Mouse (Mus musculus): ENCODE data around the gene Tmem201. TPM values are rescaled to one million over a fixed set of nuclear protein-coding genes. Genes with fewer than 3 reads are reported as not detected.

Tmem201 gene
- polyA plus RNA-seq, 1 experiment from 2014 or later, result 27.9 TPM

DNA sequence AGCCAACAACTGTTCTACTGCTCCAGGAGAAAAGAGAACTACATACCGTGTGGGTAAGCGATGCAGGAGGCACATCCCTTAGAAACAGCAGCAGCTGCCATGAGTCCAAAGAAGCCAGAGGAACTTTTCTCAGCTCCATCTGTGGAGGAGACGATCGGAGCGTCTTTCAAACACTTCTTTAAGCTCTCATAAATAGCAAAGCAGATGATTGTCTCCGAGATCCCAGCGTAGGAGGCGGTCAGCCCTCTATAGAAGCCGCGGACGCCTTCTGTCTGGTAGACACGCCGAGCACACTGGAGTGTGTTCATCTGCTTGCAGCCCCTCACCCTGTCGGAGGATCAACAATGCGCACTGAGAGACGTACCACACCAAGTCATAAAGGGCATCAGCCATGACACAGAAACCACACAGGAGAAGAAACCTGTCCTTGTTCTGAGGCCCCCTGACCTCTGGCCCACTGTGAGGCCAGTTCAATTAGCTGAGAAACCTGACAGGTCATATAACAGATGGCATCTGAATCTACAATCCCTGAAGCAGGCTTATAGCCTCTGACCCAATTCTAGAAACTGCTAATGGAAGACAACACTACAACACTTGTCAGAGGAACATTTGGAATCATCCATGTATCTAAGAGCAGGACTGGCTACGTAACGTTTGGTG is 11.3 kb upstream of the Tmem201 start:
- ATAC-seq, result no peak
- in situ Hi-C loops (cut with MboI; ENCODE audit: low pct_unique_long_range_greater_than_20kb), result no loop called here
- TF ChIP-seq CTCF (IDR thresholded peaks at IDR 0.05), result no peak
- ChIA-PET POLR2A (no interaction called here), CTCF (interaction anchor here (1.0 kb wide), 1 partner anchor 24 kb away, joined by 3 read pairs; no protein-coding TSS in a partner anchor)
- no peak for DNase-seq (ENCODE audit: low read depth, low spot score)
- no peaks in the 10 kb centered on the region for H3K27me3 ChIP-seq

- DNase-seq (ENCODE audit: low read depth, low spot score) (no peak), ATAC-seq (no peak)
- H3K27me3 ChIP-seq, result no peaks in the 10 kb centered on the region
- ChIA-PET POLR2A (no interaction called here), CTCF (no interaction called here)
- in situ Hi-C loops (cut with MboI; ENCODE audit: low pct_unique_long_range_greater_than_20kb), result no loop called here
- no peak for TF ChIP-seq CTCF (IDR thresholded peaks at IDR 0.05)
Measured at GRCm38 (mm10) chr4:149744119-149744518, 6.3 kb upstream of the Tmem201 start.

GRCm38 (mm10) chr4:149742011-149742530 is 4.2 kb upstream of the Tmem201 start:
- H3K27me3 ChIP-seq, result no peaks in the 10 kb centered on the region
- ATAC-seq (no peak), DNase-seq (ENCODE audit: low read depth, low spot score) (no peak)
- POLR2A ChIA-PET, result interaction anchor here (0.6 kb wide), 2 partner anchors 98 to 213 kb away, joined by 3 to 7 read pairs; partner anchors contain the start of gene Spsb1
- in situ Hi-C loops (cut with MboI; ENCODE audit: low pct_unique_long_range_greater_than_20kb), result no loop called here
- TF ChIP-seq CTCF (IDR thresholded peaks at IDR 0.05), result no peak
- CTCF ChIA-PET, result no interaction called here

GRCm38 (mm10) chr4:149740301-149740700 is 2.5 kb upstream of the Tmem201 start:
- ATAC-seq (no peak), DNase-seq (ENCODE audit: low read depth, low spot score) (no peak)
- in situ Hi-C loops (cut with MboI; ENCODE audit: low pct_unique_long_range_greater_than_20kb), result no loop called here
- H3K27me3 ChIP-seq, result no peaks in the 10 kb centered on the region
- TF ChIP-seq CTCF (IDR thresholded peaks at IDR 0.05), result no peak
- ChIA-PET POLR2A (interaction anchor here (1.2 kb wide), 1 partner anchor 13 kb away, joined by 4 read pairs; no protein-coding TSS in a partner anchor), CTCF (interaction anchor here (1.5 kb wide), 1 partner anchor 13 kb away, joined by 8 read pairs; no protein-coding TSS in a partner anchor)

DNA sequence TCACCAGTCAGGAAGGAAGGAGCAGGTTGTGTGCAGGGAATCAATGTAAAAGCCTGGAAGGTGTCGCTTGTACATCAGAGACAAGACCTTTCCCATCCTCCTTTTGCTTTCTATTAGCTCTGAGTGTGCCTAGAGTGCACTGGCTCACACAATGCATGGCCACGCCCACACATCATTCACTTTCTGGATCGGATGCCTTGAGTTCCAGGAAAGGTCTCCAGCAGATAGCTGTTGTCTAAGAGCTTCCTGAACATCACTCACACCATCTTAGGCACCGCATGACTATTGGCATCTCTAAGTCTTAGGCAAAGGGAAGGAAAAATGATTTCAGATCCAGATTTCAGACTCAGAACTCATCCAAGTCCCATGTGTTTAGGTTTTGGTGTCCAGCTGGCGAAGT is 1.6 kb upstream of the Tmem201 start:
- no peaks in the 10 kb centered on the region for H3K27me3 ChIP-seq
- ChIA-PET CTCF (interaction anchor here (1.5 kb wide), 1 partner anchor 13 kb away, joined by 8 read pairs; no protein-coding TSS in a partner anchor), POLR2A (no interaction called here)
- in situ Hi-C loops (cut with MboI; ENCODE audit: low pct_unique_long_range_greater_than_20kb), result no loop called here
- ATAC-seq (no peak), DNase-seq (ENCODE audit: low read depth, low spot score) (no peak)
- TF ChIP-seq CTCF (IDR thresholded peaks at IDR 0.05), result no peak

DNA sequence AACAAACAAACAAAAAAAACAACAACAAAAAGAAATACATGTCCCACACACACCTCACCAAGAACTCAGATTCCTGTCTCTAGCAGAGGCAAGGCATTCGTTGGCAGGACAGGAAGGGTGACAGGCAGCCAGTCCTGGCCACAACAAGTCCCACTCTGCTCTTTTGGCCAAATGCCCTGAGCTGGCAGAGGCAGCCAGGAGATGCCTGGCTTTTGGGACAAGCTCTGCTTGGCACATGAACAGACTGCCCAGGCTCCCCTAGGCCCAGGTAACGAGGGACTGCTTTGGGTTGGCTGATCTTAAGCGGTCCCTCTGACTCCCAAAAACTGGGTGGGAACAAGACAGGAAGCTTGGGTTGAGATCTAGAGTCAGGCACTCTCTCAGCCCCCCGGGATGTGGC is 1.3 kb downstream of the Tmem201 start:
- in situ Hi-C loops (cut with MboI; ENCODE audit: low pct_unique_long_range_greater_than_20kb), result no loop called here
- CTCF ChIA-PET, result interaction anchor here (1.0 to 3.6 kb wide), 3 partner anchors 10 to 17 kb away, joined by 3 to 20 read pairs (median 3); no protein-coding TSS in a partner anchor

GRCm38 (mm10) chr4:149735624-149736250 is 2.1 kb downstream of the Tmem201 start:
- DNase-seq (ENCODE audit: low read depth, low spot score) (no peak), ATAC-seq (no peak)
- CTCF ChIA-PET, result interaction anchor here (1.3 to 3.6 kb wide), 2 partner anchors 10 to 223 kb away, joined by 3 to 20 read pairs; no protein-coding TSS in a partner anchor

More for the DNA sequence above, 1.3 kb downstream of the Tmem201 start:
- DNase-seq (ENCODE audit: low read depth, low spot score) (no peak), ATAC-seq (no peak)
- POLR2A ChIA-PET, result no interaction called here
- H3K27me3 ChIP-seq, result no peaks in the 10 kb centered on the region
- no peak for TF ChIP-seq CTCF (IDR thresholded peaks at IDR 0.05)

GRCm38 (mm10) chr4:149734730-149735475 is 2.9 kb downstream of the Tmem201 start:
- POLR2A ChIA-PET, result interaction anchor here (1.0 kb wide), 1 partner anchor 10 kb away, joined by 3 read pairs; no protein-coding TSS in a partner anchor
- TF ChIP-seq CTCF (IDR thresholded peaks at IDR 0.05), result no peak
- no peaks in the 10 kb centered on the region for H3K27me3 ChIP-seq
- ATAC-seq (no peak), DNase-seq (ENCODE audit: low read depth, low spot score) (no peak)
- in situ Hi-C loops (cut with MboI; ENCODE audit: low pct_unique_long_range_greater_than_20kb), result no loop called here
- CTCF ChIA-PET, result interaction anchor here (1.3 kb wide), 1 partner anchor 224 kb away, joined by 3 read pairs; no protein-coding TSS in a partner anchor

More at GRCm38 (mm10) chr4:149735624-149736250, 2.1 kb downstream of the Tmem201 start:
- no peak for TF ChIP-seq CTCF (IDR thresholded peaks at IDR 0.05)
- no peaks in the 10 kb centered on the region for H3K27me3 ChIP-seq
- POLR2A ChIA-PET, result no interaction called here
- in situ Hi-C loops (cut with MboI; ENCODE audit: low pct_unique_long_range_greater_than_20kb), result no loop called here

GRCm38 (mm10) chr4:149734246-149734645 is 3.6 kb downstream of the Tmem201 start:
- in situ Hi-C loops (cut with MboI; ENCODE audit: low pct_unique_long_range_greater_than_20kb), result no loop called here
- DNase-seq (ENCODE audit: low read depth, low spot score) (no peak), ATAC-seq (no peak)
- POLR2A ChIA-PET, result interaction anchor here (1.0 kb wide), 1 partner anchor 9 kb away, joined by 3 read pairs; no protein-coding TSS in a partner anchor
- TF ChIP-seq CTCF (IDR thresholded peaks at IDR 0.05), result no peak
- no peaks in the 10 kb centered on the region for H3K27me3 ChIP-seq
- CTCF ChIA-PET, result no interaction called here

- in situ Hi-C loops (cut with MboI; ENCODE audit: low pct_unique_long_range_greater_than_20kb), result no loop called here
- ChIA-PET POLR2A (interaction anchor here (1.0 kb wide), 1 partner anchor 9 kb away, joined by 3 read pairs; no protein-coding TSS in a partner anchor), CTCF (no interaction called here)
- ATAC-seq (no peak), DNase-seq (ENCODE audit: low read depth, low spot score) (no peak)
- TF ChIP-seq CTCF (IDR thresholded peaks at IDR 0.05), result no peak
- H3K27me3 ChIP-seq, result no peaks in the 10 kb centered on the region
Measured at GRCm38 (mm10) chr4:149733748-149734147, 4.1 kb downstream of the Tmem201 start.

All from Patski (cell line).